Mouse (Mus musculus) A20 (cell line): ENCODE measurements at regions not wholly inside any gene's neighbourhood (a gene's known extent, or its start where the extent isn't known, plus 50 kb on each side); places are given as distances from the start of the nearest gene placed in this dataset.

Experiments
- DNase-seq: peaks from one replicate; pipeline ENCODE4 v3.0.0-alpha.2; 2011; ENCODE audit warnings: low read depth, low spot score

- no peak for DNase-seq
Observed at GRCm38 (mm10) chr4:125203521-125203920, 75.9 kb upstream of the Zc3h12a start.

GRCm38 (mm10) chr4:125201638-125202325 lies 74.1 kb upstream of the Zc3h12a start:
- DNase-seq: no peak

GRCm38 (mm10) chr4:125200762-125201161 lies 73.1 kb upstream of the Zc3h12a start:
- no peak for DNase-seq

GRCm38 (mm10) chr4:125199281-125199680 lies 71.6 kb upstream of the Zc3h12a start:
- DNase-seq: no peak

GRCm38 (mm10) chr4:125195901-125196435 lies 68.3 kb upstream of the Zc3h12a start:
- no peak for DNase-seq

GRCm38 (mm10) chr4:125194722-125195380 lies 67.2 kb upstream of the Zc3h12a start:
- no peak for DNase-seq

- peak; percentile 19 for DNase-seq
Observed at GRCm38 (mm10) chr4:125194298-125194697, 66.7 kb upstream of the Zc3h12a start.

- DNase-seq: no peak
Observed at GRCm38 (mm10) chr4:125191680-125192079, 64.0 kb upstream of the Zc3h12a start.

GRCm38 (mm10) chr4:125191010-125191409 lies 63.4 kb upstream of the Zc3h12a start:
- DNase-seq: no peak

- no peak for DNase-seq
Observed at GRCm38 (mm10) chr4:125189971-125190370, 62.3 kb upstream of the Zc3h12a start.

GRCm38 (mm10) chr4:125186246-125186645 lies 58.6 kb upstream of the Zc3h12a start:
- DNase-seq: no peak

- no peak for DNase-seq
Observed at GRCm38 (mm10) chr4:125185076-125185475, 57.4 kb upstream of the Zc3h12a start.

- DNase-seq: no peak
Observed at GRCm38 (mm10) chr4:125180947-125181346, 53.3 kb upstream of the Zc3h12a start.

GRCm38 (mm10) chr4:125178552-125178951 lies 50.9 kb upstream of the Zc3h12a start:
- DNase-seq: no peak

GRCm38 (mm10) chr4:125177666-125178065 lies 50.0 kb upstream of the Zc3h12a start:
- no peak for DNase-seq
